Mouse (Mus musculus): ENCODE results near the gene Pank1. TPM values are rescaled to one million over a fixed set of nuclear protein-coding genes. Genes with fewer than 3 reads are reported as not detected.

Pank1 gene
- total RNA-seq, 2 experiments from 2014 or later: 8.8 to 9.3 TPM

DNA sequence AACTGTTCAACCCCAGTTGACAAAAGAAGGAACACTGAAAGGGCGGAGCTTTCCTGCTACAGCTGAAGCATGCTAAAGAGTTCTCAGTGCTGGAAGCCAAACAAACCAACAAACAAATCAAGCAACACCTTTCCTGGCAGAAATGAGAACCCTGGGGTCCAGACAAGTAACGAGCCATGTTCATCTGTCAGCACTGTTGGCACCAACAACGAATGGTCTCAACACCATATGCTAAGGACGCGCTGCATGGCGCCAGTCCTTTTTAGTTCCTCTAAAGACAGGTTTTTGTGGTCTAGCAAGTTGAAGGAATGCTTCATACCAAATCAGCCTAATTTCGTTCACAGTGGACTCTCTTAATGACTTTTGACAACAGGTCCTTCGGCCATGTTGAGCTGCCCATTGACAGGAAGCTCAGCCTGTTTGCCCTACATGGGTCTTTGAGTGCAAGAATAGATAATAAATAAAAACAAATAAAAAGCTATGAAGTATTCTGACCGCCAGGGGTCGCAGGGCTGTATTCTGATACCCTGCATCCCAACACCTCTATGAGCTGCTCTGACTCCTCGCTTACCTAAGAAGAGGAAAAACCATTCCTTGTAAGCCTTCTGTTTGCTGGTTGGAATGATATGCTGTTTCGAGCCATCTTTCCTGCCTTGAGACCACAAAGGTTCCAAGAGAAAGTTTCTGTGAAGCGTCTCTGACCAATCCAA, 53.2 kb downstream of the Pank1 start:
- DNase-seq: peak; percentile 31

DNA sequence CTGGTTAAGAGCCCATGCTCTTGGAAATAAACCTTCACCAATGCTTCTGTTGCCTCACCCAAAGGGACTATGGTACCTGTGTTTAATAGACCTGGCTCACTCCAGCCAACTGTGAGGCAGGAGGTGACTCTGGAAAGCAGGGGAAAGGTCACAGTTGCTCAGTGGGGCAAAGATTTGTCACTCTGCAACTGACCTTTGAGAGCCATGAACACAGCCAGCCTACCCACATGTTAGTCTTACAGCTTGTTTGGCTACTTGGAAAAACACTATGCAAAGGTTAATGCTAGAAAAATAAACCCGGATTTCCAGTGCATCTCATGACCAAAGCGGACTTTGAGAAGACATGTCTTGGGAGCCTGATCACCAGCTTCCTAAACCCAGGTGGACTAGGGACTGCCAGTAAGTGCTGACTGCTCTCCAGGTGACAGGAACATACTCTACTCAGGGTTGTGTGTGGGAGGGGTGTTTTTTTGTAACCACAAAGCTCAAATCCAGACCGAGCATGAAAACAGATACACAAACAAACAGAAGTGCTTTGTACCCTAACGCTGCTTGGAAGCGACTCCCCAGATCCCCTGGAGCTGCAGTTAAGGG, 59.6 kb downstream of the Pank1 start:
- DNase-seq: no peak

DNA sequence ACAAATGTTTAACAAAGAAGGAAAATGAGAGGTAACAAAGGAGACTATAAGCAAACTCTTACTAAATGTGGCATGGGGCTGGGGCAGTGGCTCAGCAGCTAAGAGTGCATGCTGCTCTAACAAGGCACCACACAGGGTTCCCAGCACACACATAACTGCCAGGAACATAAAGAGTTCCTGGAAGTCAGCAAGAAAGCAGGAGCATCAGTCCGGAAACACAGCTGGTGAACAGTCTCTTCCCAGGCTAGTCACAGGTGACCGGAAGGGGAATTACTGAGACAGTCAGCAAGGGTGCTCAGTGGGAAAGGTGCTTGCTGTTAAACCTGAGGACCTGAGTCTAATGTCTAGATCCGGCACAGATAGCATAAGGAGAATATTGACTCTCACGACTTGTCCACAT, 63.9 kb downstream of the Pank1 start:
- DNase-seq: no peak

DNA sequence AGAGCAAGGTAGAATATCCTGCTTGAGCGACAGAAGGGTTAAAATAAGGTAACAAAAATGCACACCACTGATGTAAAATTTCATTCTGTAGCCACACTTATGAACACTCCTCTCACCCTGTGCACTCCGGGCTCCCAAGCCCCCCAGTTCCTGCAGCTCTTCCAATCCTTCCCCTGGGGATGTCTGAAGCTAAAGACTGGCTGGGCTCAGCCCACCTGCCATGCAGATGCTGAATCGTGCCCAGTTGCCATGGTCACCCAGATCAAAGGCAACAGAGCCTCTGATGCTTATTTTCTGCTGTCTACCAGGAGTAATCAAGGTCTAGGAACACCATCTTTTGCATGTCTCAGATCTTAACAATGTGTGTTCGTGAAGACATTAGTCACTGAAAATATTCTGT, 64.6 kb downstream of the Pank1 start:
- DNase-seq: no peak

DNA sequence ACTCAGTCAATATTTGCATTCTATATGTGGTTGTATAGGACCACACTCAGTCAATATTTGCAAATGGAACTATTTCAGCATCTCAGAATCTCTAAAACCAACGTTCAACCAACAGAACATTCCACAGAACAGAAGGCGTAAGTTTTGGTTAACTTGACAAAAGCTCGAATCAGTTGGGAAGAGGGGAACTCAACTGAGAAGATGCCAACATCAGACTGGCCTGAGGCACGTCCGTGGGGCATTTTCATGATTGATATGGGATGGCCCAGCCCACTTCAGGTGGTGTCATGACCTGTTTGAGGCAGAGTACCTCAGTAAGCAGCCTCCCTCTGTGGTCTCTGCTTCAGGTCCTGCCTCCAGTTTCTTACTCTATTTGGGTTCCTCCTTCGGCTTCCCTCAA, 65.3 kb downstream of the Pank1 start:
- no peak for DNase-seq

DNA sequence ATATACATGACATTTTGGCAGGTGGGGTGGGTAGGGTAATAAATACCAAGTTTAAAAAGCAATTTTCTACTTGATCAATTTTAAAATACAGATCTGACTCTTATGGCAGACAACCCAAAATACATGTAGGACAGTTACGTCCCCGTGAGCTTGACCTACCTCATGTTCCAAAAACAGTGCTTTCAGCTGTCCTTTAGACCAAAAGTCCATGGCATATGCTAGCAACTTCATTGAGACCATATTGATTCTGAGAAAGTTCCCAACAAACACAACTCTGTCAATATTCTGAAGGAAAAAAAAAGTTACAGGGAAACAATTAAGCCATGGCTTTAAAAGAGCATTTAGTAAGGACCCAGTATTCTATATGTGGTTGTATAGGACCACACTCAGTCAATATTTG, 65.7 kb downstream of the Pank1 start:
- DNase-seq: no peak

DNA sequence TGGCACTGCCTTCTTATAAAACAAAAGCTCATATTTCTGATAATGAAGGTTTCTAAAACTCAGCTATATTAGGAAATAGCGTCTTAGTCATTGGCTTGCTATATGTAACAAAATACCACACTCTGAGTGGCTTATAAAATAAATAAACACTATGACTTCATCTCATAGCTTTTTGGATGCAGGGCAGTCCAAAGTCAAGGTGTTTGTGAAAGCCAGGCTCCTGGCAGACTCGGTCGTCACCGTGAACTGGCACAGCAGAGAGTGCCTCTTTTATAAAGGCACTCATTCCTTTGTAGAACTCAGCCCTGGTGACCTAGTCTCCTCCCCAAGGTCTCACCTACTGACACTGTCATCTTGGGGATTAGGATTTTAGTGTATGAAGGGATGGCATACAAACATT, 66.5 kb downstream of the Pank1 start:
- no peak for DNase-seq

DNA sequence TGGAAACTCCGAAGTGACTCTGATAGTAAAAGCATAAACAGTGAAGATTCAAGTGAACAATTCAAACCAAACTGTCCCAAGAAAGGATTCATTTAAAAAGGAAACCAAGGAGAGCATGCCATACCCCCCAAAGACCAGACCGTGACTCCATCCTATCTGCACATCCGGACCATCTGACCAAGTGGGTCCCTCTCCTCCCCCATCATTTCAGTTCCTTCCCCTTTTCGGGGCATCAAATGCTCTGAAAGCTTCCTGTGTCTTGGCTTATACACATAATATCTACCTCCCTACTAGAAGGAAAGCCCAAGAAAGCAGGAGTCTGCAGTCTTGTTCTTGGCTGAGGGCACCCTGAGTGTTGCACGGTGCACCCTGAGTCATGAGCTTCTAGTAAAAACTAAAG, 72.1 kb downstream of the Pank1 start:
- DNase-seq: no peak

DNA sequence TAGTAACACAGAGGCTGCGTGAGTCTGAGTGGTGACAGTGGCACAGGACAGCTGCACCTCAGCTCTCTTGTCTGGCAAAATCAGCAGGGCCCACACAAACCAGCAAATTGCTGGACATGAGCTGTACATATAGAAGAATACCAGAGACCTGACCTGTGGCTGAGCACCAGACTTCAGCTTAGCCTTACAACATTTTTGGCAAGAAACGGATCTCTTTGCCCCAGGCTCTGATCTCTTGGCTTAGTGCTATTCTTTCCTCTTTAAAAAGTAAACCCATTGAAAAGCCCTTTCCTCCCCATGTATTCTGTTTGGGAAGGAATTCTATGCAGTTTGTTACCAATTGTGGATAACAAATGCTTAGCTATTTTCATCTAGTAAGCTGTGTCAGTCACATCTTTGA, 74.2 kb downstream of the Pank1 start:
- no peak for DNase-seq

DNA sequence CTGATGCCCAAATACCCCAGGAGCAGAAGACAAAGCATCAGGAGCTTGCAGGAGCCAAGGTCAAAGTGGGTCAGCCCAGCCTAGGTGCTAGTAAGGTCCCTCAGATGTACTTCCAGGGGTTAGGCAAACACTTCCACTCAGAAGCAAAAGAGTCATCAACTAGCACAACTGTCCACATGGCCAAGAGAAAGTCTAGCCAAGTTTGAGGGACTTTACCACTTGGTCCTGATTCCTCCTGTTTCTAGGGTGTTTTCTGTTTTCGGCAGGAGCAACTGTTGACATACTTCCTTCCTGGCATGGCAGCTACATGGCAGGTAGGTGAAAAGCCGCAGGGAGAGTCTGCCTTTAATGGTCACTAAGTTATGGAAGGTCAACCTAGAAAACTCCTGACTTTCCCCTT, 74.7 kb downstream of the Pank1 start:
- DNase-seq: no peak

DNA sequence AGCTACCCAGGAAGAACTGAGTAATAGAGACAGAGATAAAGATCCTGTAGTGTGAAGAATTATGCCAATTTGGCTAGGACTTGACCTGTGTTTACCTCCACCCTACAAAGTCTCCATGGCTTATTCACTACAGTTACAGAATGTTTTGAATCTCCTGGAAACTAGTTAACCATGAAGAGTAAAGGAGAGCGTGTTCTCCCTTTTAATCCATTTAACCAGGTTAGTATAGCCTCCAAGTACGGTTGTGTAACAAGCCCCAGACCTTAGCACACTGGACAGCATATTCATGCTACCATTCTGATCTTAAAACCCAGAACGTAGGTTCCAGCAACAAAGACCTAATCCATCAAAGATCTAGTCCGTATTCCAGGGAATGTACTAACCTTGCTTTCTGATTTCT, 75.9 kb downstream of the Pank1 start:
- DNase-seq: no peak

DNA sequence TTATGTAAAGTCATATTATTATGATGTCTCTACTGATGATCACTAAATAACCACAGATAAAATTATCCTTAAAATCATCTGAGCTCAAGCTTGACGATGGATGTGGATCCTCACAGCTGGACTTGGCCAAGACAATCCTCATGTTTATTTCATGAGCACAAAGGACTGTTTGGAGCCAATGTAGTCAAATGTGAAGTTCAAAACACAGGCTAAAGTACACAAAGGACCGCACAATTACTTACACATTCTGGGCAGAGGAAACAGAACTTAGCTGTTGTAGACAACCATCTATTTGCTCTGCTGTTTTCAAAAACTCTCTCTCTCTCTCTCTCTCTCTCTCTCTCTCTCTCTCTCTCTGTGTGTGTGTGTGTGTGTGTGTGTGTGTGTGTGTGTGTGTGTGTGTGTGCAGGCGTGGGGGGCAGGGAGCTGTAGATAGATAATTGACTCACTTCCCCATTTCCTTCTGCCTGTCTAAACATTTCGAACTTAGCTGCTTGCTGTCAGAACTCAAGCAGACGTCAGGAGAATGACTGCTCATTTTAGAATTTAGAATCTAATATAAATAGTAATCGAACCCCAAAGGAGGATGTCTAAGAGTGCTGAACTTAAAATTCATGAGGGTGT, 79.5 kb downstream of the Pank1 start:
- no peak for DNase-seq

DNA sequence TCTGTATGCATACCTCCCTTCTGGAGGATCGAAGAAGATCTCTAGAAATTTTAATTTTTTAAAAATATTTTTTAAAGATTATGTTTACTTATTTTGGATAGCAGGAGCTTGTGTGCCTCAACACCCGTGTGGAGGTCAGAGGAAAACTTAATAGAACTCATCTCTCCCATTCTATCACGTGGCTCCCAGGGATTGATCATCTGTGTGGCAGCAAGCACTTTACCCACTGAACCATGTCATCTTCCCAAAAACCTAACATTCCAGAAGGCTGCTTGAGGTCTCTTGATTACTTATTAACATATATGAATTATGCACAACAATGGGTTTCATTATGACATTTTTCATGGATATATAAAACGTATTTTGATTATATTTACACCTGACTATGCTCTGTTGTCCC, 82.9 kb downstream of the Pank1 start:
- DNase-seq: no peak

DNA sequence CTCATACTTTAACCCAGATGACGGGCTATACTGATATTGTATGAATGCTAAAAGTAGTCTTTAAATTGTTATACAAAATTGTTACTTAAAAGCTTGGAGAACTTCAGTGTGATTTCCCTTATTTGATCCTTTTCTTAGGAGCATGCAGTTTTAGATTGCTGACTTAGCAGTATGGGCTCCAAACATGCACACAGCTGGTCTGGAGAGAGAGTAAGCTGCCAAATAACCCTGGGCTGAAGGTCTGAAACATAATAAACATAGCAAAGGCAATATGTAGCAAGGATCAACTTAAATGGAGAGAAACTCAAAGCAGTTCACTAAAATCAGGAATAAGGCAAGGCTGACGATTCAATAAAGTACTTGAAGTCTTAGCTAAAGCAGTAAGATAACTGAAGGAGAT, 96.8 kb downstream of the Pank1 start:
- DNase-seq: no peak

DNA sequence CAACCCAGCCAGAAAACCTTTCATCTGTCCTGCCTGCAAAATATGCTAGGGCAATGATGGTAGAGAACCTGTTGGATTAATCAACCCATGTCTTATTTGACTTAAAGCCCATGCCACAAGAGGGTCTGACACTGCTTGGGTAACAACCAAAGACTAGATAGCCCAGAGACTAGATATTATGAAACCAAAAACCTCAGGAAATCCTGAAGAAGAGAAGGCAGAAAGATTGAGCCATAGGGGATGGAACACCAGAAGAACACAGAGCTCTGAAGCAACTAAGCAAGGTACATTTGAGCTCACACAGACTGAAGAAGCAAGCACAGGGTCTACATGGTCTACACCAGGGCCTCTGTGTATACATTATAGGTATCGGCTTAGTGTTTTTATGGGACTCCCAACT, 100.3 kb downstream of the Pank1 start:
- no peak for DNase-seq

DNA sequence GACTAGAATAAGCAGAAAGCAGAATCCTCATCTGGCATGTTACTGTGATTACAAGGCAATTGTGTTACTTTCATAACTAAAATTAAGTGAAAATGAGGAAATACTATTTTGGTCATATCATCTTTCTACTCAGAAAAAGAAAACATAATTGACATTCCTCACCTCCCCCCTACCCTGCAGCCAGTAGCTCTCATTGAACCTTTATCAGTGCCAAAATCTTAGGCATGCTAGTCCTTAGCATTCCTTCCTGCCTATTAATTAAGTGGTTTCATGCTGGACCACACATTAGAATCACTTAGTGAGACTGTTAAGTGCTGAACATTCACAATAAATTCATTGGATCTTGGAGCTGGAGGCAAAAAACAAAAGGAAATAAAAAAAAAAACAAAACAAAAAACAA, 101.2 kb downstream of the Pank1 start:
- no peak for DNase-seq

DNA sequence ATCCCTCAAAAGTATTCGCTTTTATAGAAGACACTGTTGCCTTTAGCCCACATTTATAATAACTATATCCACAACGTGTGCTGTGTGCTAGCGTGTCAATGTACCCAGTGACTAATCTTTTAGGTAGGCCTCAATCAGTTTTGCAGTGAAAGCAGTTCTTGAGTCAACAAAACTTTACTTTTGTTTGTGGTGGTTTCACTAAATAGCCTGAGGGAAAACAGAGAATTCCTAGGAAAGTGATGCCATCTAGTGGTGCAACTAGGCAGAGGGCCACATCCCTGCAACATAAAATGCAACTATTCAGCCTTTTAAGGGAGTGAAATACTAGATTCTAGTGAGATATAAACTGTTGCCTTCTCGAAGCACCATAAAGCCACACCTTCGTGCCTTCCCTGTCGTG, 106.5 kb downstream of the Pank1 start:
- peak; percentile 30 for DNase-seq

DNA sequence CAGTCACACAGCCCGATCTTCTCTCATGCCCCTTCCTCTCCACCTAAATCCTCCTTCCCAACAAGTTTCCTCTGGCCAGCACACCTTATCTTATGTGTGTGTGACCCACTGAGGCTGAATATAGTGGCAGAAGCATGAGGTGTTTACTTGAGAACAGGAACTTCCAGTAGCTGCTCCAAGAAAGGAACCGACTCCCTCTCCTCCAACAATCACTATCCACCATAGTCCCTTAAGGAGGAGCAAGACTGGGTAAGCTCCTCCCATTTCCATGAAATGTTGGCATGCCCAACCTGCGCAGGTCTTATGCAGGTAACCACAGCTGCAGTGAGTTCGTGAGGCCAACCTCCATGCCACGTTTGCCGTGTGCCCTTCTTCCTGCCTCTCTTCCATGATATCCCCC, 108.5 kb downstream of the Pank1 start:
- no peak for DNase-seq

DNA sequence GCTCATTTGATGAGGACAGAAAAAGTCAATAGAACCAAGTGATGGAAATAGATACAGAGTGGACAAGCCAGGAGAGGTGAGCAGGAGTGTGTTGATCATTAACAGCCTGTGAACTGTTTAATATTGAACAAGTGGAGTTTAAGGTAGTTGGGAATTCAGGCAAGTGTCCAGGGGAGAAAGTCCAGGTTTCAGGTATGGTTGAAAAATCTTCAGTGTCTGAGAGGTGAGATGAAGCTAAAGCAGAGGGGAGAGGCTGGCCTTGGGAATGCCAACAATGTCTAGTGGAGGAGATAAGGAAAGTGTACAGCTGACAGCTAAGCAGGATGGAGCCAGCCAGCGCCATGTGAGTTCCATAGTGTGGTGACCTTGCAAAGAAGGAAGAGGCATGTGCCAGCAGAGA, 120.5 kb downstream of the Pank1 start:
- no peak for DNase-seq

Small RNAs within 50 kb of the gene (microRNA-seq; reads per million reads assigned to microRNA genes)
- 78.9 to 347 reads per million in 2 experiments for gene Mir107

Other genes with a start within 250 kb of the Pank1 start
- gene Ifit1bl2, start 238.7 kb downstream of the Pank1 start, total RNA-seq (2021): under 1 TPM in 1 of 2 experiments, not detected in 1; 0.12 TPM
- gene Ifit1, start 238.6 kb downstream of the Pank1 start, total RNA-seq (2021): under 1 TPM; 0.09 to 0.12 TPM
- 1 to 10 TPM; 1.5 to 2.1 TPM for gene Slc16a12, start 132.2 kb downstream of the Pank1 start, total RNA-seq (2021)
- 1 to 10 TPM; 5.8 to 8.0 TPM for gene Kif20b, start 42.9 kb upstream of the Pank1 start, total RNA-seq (2021)

Measured in gastrocnemius, postnatal 10 days (tissue).